Mouse (Mus musculus) layer of hippocampus, adult 9-11 months (tissue): ENCODE data around the gene Ncan.
A peak's percentile ranks its signal among the peaks of the same experiment; 100 is the strongest.

Source experiments
- DNase-seq: peaks from one replicate; pipeline ENCODE4 v3.0.0; 2022

Gene Ncan

DNA sequence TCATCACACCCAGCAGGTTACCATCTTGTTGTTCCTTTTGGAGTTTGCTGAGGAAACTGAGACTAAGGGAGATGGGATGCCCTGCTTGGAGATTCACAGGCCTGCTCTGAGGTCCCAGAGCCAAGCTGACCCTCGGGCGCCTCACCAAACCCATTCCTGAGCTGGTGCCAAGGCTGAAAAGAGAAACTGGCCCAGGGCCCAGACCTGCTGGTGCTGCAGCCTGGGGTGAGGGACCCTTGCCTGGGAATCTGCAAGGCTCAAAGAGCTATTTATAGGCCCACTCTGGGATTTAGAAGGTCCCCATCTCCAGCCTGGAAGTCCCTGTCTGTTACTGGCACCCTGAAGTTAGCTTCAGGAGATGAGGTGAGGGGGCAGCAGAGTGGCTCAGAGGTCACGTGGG is 7.8 kb upstream of the Ncan start:
- peak; percentile 60 for DNase-seq

DNA sequence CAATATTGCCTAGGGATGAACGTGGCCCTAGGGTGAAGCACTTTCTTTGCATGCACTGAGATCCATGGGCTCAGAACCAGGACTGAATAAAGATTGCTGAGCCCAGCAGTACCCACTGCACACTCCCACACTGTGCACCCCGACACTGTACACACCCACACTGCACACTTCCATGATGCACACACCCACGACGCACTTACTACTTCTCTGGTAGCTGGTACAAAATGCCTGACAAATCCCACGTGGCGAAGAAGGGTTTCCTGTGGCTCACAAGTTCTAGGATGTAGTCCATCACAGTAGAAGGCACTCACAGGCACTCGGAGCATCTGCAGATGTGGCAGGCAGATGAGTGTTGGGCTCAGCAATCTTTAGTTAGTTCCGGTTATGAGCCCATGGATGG is 4.3 kb upstream of the Ncan start:
- DNase-seq: peak; percentile 48

DNA sequence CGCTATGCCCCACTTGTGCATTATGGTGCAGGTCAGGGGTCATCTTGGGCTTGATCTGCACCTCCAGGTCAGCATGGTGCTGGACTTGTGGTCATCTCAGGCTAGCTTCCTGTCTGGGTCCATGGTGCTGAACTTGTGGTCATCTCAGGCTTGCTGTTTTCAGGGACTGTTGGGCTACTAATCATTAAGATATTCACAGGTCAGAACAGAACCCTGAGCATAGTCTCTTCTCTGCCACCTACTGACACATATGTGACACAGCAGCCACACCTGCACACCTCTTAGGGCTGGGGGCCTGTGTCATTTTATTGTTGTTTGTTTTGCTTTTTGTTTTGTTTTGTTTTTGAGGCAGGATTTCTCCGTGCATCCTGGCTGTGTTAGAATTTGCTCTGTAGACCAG is 2.2 kb upstream of the Ncan start:
- DNase-seq: no peak

DNA sequence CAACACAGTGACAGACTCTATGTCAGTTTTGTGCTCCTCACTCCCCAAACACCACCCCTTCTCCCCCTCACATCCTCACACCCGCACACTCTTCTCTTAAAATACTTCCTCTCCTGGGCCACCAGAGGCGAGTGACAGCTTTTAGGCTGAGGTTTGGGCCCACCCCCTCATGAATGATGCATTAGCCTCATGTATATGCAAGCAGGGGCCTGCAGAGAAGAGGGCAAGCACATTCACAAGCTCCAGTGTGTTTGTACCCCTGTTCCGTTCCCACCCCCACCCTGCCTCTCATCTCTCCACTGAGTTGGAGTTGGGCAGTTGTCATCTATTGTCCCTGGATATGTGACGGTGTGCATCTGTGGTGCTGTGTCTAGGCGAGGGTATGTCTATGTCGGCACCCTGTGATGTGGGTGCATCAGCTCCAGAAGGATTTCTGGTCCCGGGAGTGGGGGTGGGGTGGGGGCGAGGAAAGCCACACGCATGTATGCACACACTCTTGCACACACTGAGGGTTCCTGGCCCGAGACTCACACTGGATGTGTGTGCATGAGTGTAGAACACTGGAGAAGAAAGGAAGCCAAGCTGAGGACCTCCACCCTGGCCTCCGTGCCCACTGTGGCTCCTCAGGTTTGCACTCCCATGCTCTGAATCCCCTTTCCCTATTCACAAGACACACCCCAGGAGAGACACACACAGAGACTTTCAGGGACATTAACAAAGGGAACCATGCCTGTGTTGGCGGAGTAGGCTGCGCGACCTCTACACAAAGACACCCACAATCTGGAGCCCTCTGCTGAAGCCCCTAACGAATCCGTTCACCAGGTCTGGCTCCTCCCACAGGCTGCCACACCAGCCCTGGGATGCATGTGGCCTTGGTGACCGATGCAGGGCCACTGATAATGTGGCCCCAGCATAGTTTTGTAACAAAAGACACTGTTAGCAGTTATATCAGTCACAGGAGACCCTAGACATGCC is 1.7 kb downstream of the Ncan start:
- peak; percentile 79 for DNase-seq

DNA sequence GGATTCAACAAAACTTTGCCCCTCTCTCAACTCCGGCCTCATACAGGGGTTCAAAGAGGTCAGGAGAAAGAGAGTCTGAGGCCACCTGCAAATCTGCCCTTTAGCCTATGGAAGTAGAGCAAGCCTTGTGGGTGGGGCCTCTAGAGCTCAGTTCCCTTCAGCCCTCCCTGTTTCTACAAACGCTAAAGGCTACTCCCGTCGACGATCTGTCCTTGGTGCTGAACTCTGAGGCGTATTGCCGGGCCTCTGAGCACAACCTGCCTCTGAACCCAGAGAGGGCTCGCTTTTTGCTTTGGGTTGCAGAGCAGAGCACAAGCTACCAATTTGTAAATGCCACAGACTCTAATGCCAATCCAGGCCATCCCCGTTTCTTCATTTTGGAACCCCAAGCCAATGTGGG is 3.1 kb downstream of the Ncan start:
- no peak for DNase-seq

DNA sequence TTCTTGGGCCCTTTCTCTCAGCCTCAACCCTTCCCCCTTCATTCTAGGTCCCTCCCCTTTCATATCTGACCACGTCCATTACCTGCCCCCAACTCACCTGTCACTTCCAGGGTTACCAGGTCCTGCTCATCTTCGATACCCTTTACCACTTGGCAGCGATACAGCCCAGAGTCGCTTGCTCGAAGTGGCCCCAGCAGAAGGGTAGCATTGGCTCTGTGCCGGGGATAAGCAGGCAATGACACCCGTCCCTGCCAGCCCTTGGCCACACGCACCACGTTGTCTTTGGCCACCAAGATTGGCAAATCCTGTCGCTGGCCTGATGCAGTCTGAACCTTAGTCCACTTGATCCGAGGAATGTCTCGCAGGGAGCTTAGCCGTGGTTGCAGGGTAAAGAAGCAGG is 5.8 kb downstream of the Ncan start:
- no peak for DNase-seq

DNA sequence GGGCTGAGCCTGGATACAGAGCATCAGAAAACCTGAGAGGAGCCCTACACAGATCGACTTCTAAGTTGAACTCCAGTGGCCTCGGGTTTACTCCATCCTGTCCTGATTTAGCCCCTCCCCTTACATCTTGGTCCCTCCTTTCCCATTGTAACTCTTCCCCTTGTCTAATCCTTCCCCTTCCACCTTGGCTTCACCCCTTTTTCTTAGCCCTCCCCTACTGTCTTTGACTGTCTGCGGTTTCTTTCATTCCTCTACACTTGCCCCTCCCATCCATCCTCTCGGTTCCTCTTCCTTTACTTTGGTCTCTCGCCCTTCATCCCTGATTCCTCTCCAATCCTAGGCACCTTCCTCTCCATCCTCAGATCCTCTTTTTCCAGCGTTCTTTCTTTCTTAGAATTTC is 6.2 kb downstream of the Ncan start:
- no peak for DNase-seq

DNA sequence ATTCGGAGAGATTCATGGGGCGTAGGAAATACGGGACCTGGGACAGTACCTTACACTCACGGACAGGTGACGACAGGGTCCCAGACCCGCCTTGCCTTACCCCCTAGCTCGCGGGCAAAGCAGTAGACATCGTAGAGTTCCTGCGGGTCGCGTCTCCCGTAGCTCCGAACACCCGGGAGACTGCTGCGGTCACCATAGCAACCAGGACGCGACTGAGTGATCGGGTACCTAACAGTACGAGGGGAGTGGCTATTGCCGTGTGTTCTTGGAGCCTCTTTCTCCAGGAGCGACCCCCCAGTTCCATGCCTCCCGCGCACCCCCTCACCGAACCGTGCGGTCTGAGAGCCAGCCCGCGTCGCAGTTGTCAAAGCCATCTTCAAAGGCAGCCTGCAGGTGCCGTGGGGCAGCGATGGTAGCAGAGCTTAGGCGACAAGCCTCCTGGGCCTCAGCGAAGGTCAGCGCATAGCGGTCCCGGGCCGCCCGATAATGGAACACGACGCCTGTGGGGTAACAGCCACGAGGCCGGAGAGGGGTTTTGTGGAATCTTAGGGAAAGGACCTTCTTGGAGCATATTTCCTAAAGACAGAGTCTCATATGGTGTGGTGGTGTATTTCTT is 8.2 kb downstream of the Ncan start:
- no peak for DNase-seq

DNA sequence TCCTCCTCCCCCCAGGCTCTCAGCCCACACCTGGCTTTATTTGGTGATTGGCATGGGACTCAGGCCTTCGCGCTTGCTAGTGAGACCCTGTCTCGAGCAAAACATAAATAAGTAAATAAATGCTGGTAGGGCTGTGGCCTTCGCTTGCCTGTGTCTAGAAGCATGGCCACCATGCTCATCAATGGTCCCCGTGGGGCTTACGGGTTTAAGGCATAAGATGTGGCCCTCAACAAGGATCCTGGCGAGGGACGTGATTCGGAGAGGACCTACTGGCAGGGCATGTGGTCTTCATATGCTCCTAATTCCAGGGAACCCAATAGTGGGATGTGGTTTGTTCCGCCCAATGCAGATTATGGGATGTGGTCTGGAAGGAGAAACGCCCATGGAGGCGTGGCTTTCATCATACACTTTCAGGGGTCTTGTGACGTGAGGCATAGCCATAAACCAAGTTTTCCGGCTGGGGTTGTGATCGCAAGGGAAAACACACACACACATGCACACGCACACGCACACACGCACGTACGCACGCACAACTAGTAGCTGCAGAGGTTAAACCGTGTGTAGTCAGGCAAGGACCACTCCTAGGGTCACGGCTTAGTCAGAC is 9.4 kb downstream of the Ncan start:
- DNase-seq: no peak

DNA sequence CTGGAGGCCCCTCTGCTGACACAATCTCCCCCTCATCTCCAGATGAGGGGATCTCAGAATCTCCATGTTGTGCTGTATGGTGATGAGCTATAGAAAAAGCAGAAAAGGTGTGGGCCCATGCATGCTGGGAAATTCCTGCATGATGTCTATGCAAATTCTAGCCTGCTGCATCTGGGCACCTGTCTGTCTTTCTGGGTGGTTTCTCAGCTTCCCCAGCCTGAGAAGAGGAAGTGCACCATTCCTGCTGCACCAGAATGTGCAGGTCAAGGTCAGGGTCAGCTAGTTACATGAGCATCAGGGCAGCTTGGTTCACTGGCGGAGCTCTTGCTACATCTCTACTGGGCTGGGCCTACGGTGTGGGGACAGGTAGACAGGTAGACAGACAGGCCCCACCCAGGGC is 10.2 kb downstream of the Ncan start:
- DNase-seq: no peak

DNA sequence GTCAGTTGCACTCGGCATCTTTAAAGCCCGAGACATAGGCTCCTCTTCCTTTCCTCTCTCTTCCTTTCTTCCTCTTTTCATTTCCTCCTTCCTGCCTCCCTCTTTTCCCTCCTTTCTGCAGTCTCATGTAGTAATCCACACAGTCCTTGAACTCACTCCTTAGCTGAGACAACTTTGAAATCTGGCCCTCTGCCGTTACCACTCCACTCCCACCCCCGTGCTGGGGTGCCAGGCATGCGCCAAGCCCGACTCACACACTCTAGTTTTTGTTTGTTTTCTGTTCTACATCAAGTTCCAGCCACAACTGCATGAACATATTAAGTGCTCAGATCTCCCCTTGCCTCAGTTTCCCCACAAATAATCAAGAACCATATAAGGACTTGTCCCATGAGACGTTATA is 15.8 kb downstream of the Ncan start:
- DNase-seq: no peak

DNA sequence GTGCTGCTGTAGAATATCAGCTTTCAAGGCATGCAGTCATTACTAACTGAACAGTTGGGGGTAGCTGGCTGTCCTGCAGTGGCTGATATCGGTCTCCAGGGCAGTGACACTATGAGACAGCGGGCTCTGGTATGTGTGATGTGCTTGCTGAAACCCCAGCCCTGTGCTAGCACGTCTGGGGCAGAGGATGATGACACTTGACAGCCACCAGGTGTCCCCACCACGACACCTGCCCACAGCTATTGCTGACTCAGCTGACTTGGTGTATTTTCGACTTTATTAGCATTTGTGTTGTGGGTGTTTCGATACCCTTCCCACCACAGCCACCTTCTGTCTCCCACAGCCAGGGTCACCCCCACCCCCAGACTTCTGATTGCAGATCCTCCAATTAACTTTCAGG is 16.2 kb downstream of the Ncan start:
- DNase-seq: no peak

DNA sequence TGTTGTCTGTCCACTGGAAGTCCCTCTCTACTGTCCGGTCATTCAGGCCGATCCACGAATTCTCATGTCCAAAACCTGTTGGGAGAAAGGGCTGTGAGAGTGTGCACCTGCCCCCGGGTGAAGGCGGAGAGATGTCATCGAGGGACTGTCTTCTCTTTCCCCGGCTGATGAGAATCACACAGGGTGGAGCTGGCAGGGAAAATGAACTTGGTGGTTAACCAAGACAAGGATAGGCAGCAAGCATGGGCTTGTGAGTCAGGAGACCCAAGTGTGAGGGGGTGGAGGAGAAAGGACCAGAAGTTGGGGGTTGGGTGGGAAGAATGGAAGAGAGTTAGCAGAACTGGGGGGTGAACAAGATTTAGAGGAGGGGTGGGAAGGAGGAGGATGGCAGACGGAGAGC is 20.4 kb downstream of the Ncan start:
- DNase-seq: no peak

DNA sequence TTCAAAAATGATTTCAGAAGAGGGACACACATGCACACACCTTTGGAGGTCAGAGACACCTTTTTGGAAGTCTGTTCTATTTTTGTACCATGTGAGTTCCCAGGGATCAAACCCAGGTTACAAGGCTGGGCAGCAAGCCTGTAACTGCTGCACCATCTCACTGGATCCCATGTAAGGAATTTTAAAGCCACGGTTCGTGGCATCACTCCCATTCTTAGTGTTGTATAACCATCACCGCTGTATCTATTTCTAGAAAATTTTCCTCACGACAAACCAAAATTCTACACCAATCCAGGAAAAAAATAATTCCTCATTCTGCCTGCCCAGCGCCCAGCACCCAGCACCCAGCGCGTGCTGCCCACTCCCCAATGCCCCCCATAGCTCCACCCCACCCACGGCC is 21.4 kb downstream of the Ncan start:
- peak; percentile 63 for DNase-seq

DNA sequence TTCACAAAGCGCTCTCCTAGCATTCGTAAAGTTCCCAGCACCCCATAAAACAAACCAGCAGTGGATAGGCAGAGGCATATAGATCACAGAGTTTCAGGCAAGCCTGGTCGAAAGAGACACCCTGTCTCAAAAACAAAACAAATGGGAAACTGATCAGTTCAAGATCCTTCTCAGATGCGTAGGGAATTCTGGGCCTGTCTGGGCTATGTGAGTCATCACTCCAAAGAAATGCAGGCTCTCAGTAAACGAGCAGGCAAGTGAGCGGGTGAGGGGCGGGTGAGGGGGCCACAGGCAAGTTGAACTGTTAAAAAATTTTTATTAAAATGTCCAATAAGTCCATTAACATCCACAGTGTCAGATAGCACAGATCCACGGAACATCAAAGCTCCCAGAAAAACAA is 27.9 kb downstream of the Ncan start:
- no peak for DNase-seq

DNA sequence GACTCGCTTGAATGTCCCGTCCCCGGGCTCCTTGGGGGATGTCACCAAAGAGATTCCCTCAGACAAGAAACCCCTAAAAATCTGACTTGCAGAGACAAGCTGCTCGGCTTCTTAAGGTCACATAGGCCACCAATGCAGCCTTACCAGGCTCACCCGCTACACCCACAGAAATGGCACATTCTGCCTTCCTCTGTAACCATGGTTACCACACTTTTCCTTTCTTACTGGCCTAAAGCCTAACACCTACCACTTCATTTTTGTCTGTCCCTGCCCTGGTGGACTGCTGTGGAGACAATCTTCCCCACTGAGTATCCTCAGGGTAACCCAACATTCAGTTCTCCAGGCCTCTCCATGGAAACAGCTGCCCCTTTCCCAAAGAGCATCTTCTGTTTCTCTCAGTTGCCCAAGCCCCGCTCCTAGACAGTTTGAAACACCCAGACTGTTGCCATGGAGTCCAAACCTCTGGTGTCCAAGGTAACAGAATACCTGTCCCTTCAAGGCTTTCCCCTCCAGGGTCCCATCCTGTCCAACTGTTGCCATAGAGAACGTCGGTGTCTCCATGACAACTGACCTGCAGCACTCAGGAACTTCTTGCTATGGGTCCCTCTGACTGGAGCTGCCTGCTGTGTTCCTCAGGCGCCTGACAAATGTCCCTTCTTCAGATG is 31.2 kb downstream of the Ncan start:
- no peak for DNase-seq

DNA sequence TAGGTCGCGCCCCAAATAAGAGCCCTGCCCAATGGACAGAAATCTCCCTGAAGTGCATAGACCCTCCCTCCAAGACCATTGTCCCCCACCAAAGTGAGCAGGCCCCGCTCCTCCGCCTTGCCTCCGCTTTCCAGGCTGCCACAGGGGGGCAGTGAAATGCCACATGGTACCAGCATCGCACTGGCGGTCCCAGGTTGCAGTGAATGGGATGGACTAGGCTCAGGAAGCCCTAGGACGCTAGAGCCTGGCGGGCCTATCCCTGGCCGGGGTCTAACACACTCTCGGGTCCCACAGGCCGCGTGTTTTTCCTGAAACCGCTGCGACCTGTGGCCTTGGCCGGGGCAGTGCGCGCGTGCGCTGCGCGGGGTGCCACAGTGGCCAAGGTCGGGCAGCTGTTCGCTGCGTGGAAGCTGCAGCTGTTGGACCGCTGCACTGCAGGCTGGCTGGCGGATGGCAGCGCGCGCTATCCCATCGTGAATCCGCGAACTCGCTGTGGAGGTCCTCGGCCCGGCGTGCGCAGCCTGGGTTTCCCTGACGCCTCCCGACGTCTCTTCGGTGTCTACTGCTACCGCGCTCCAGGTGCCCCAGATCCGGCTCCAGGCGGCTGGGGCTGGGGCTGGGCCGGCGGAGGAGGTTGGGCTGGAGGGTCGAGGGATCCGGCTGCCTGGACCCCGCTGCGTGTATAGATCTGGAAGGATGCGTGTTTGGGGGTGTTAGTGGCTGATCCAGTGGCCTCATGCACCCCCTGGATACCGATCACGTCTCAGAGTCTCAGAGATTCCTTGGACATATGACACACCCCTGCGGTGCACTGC is 32.6 kb downstream of the Ncan start:
- peak; percentile 43 for DNase-seq

DNA sequence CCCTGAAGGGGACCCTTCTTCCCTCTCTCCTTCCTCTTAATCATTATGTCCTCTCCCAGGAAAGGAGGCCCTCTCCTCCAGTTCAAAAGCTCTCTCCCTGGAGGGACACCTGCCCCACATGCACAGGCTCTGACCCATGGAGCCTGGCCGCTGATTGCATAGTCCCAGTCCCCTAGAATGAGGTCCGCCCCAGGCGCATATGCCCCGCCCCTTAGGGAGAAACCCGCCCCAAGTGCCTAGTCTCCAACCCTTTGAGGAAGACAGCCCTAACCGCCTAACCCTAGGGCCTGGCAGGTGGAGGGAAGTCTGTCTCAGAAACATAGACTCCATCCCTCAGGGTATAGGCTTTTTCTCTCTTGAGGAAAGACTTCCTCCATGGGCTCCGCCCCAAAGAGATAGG is 33.4 kb downstream of the Ncan start:
- no peak for DNase-seq

DNA sequence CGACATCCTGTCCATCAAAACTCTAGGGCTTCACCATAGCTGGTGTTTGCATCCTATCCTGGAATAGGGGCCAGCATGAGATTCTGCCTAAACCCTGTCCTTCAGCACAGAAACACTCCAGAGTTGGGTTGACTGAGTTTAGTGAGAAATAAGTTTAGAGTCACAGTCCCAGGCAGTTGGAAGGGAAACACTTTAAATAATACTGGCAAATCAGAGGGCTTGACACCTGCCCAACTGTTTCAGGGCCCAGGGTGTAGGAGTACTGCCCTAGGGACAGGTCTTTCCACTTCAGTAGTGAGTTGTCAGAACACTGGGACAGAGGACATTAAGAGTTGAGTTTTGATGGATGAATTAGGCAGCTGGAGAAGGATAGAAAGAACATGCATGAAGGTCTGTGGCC is 34.5 kb downstream of the Ncan start:
- no peak for DNase-seq

DNA sequence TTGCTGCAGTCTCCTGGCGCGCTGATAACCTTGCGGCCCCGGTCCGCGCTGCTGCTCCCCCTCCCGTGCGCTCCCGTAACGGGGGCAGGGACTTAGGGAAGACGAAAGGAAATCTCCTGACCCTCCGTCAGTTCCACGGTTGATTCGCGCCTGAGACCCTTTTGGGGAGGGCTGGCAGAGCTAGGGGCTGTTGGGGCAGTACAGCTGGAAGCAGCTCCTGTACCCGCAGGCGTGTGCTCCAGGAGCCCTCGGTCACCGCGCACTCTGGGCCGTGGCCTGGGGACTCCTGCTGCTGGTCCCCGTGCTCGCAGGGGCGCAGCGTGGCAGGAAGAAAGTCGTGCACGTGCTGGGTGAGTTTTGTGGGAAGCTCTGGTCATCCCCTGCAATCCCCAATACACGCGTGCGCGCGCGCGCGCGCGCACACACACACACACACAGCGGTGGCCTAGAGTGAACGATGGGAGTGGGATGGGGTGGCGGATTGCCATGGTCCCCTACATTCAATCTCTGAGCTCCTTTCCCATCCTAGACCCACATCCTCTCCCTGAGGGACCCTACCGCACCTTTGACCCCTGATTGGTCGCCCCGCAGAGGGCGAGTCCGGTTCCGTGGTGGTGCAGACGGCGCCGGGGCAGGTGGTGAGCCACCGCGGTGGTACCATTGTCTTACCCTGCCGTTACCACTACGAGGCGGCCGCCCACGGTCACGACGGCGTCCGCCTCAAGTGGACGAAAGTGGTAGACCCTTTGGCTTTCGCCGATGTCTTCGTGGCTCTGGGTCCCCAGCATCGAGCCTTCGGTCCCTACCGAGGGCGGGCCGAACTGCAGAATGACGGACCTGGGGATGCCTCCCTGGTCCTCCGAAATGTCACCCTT is 36.2 kb downstream of the Ncan start:
- DNase-seq: no peak

DNA sequence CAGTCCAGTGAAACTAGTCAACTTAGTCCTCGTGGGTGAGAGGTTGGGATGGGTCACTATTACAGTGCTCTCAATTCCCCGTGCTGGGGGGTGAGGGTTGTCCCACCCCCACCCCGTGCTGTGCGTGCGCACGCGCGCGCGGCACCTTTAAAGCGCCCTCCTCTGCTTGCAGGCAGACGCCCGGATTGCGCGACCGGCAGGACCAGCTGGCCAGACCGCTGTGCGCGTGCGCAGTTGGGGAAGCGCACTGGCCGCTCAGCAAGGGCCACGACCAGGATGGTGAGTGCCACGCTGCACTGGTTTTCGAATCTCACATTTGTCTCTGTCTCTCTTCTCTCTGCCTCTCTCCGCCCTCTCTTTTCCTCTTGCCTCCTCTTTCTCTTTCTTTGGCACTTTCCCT is 37.4 kb downstream of the Ncan start, which contains the start of gene Hapln4:
Gene Hapln4, plus strand, starts transcription at position 173 of the 400 bp plus-strand sequence.
- DNase-seq: peak; percentile 70

DNA sequence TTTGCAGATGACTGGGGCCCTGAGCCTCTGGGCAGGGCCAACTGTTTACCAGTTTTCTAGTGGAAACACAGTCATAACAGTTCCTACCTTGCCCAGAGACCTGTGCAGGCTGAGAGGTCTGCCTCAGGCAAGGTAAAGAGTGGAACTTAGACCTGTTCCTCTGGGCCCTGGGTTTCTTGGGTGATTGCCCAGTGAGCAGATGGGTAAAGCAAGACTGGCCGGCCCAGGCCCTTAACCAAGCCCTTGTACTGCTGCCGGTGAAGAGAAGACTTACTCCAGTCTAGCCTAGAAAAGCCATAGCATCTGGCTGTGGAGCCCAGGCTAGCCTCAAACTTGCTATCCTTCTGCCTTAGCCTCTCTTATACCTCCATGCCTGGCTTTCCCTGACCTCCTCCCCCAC is 38.7 kb downstream of the Ncan start:
- DNase-seq: no peak
